Mouse (Mus musculus): ENCODE measurements at regions not wholly inside any gene's neighbourhood (a gene's known extent, or its start where the extent isn't known, plus 50 kb on each side); places are given as distances from the start of the nearest gene placed in this dataset.

- ATAC-seq (ENCODE audit: low TSS enrichment), result no peak
Measured at GRCm38 (mm10) chr5:78621987-78622854, 1214.4 kb upstream of the Igfbp7 start.

GRCm38 (mm10) chr5:78608317-78608716 lies 1200.5 kb upstream of the Igfbp7 start:
- no peak for ATAC-seq (ENCODE audit: low TSS enrichment)

GRCm38 (mm10) chr5:78602599-78602998 lies 1194.8 kb upstream of the Igfbp7 start:
- no peak for ATAC-seq (ENCODE audit: low TSS enrichment)

GRCm38 (mm10) chr5:78584823-78585222 lies 1177.0 kb upstream of the Igfbp7 start:
- peak; percentile 100 for ATAC-seq (ENCODE audit: low TSS enrichment)

- ATAC-seq (ENCODE audit: low TSS enrichment), result no peak
Measured at GRCm38 (mm10) chr5:78556946-78557345, 1149.1 kb upstream of the Igfbp7 start.

GRCm38 (mm10) chr5:78535308-78535707 lies 1127.5 kb upstream of the Igfbp7 start:
- no peak for ATAC-seq (ENCODE audit: low TSS enrichment)

All from frontal cortex, adult (tissue).